Mouse (Mus musculus) limb, embryonic 15.5 days (tissue): Measurements from ENCODE around the gene Nlrp10. TPM values are rescaled to one million over a fixed set of nuclear protein-coding genes. Genes with fewer than 3 reads are reported as not detected.

Experiments
- ATAC-seq: fragments of 200-750 bp; cut with Nextera tagmentation; 2 replicates; pipeline ENCODE4 v1.8.0; 2017; ENCODE audit warnings: low read depth, moderate TSS enrichment; ENCODE audit not compliant: insufficient number of reproducible peaks, low FRiP score, low TSS enrichment
- H3K27ac ChIP-seq: fragments of 300-500 bp; sonication (generic); 2 replicates; pipeline ENCODE4 v1.5.1; 2015; ENCODE audit warnings: moderate library complexity, mild to moderate bottlenecking, inconsistent platforms
- H3K27me3 ChIP-seq: fragments of 300-500 bp; sonication (generic); 2 replicates; pipeline ENCODE4 v1.6.1; 2015; ENCODE audit warnings: inconsistent platforms
- H3K36me3 ChIP-seq: fragments of 300-500 bp; sonication (generic); 2 replicates; pipeline ENCODE4 v1.6.1; 2015; ENCODE audit warnings: inconsistent platforms
- H3K4me1 ChIP-seq: fragments of 300-500 bp; sonication (generic); 2 replicates; pipeline ENCODE4 v1.6.1; 2015; ENCODE audit warnings: inconsistent platforms
- H3K4me2 ChIP-seq: fragments of 300-500 bp; sonication (generic); 2 replicates; pipeline ENCODE4 v1.6.1; 2015; ENCODE audit warnings: mild to moderate bottlenecking, inconsistent platforms
- H3K4me3 ChIP-seq: fragments of 300-500 bp; sonication (generic); 2 replicates; pipeline ENCODE4 v1.5.1; 2015; ENCODE audit warnings: mild to moderate bottlenecking, inconsistent platforms
- H3K9ac ChIP-seq: fragments of 300-500 bp; sonication (generic); 2 replicates; pipeline ENCODE4 v1.6.1; 2015; ENCODE audit warnings: inconsistent platforms
- H3K9me3 ChIP-seq: fragments of 300-500 bp; sonication (generic); 2 replicates; pipeline ENCODE4 v1.6.1; 2016; ENCODE audit warnings: inconsistent platforms
- WGBS: fragments of 180-500 bp; shearing (Covaris S2); methylation state at CpG from one replicate; pipeline ENCODE4 v1.1.7; 2015; 5-methylcytosine and 5-hydroxymethylcytosine counted together
- polyA plus RNA-seq: library from polyadenylated mRNA; unstranded; fragments of >200 nt; fragmentation: Nextera tagmentation; extraction: Ambion mirVana; gene quantifications from 2 replicates; pipeline ENCODE4 v1.2.1, GENCODE M21; 2015

Nlrp10 gene
- 1.5 and 2.0 TPM in 2 replicates for polyA plus RNA-seq

- no peak within 1 kb of the TSS for H3K4me3 ChIP-seq
- H3K27ac ChIP-seq, result no peak within 1 kb of the TSS
- no peak within 1 kb of the TSS for H3K9ac ChIP-seq
- no peak for ATAC-seq
- no peaks in the 10 kb centered on the region for H3K27me3 ChIP-seq
- H3K4me1 ChIP-seq, result peaks cover under 1% of the 10 kb centered on the region; the same call in 1 of the 2 replicates
- H3K4me2 ChIP-seq, result no peak within 1 kb of the TSS
- no peaks in the 10 kb centered on the region for H3K9me3 ChIP-seq
- 60% methylated on average over 6 of the region's 6 CpGs for WGBS
- H3K36me3 ChIP-seq, result no peaks in the 10 kb centered on the region
Measured at GRCm38 (mm10) chr7:108929726-108930393, at the start of gene Nlrp10. Gene Nlrp10, minus strand, starts transcription at chr7:108930178.

- Histone ChIP-seq H3K27ac (no peak overlapping the region), H3K4me3 (no peak overlapping the region), H3K36me3 (no peaks in the 10 kb centered on the region), H3K9me3 (no peaks in the 10 kb centered on the region), H3K9ac (no peak overlapping the region), H3K27me3 (no peaks in the 10 kb centered on the region), H3K4me1 (no peaks in the 10 kb centered on the region), H3K4me2 (no peak overlapping the region)
- no peak for ATAC-seq
- 67% methylated on average over 6 of the region's 6 CpGs for WGBS
Measured at GRCm38 (mm10) chr7:108972273-108972672, 42.3 kb upstream of the Nlrp10 start.

- 0 out of 2 replicates have a peak, but pooled peaks cover 4% of the 10 kb centered on the region for H3K27me3 ChIP-seq
- H3K4me1 ChIP-seq, result no peaks in the 10 kb centered on the region
- H3K36me3 ChIP-seq, result no peaks in the 10 kb centered on the region
- 21% methylated on average over 6 of the region's 6 CpGs for WGBS
- no peak overlapping the region for H3K4me3 ChIP-seq
- no peak overlapping the region for H3K27ac ChIP-seq
- H3K9ac ChIP-seq, result no peak overlapping the region
- H3K4me2 ChIP-seq, result no peak overlapping the region
- no peak for ATAC-seq
- no peaks in the 10 kb centered on the region for H3K9me3 ChIP-seq
Measured at GRCm38 (mm10) chr7:108968201-108968600, 38.2 kb upstream of the Nlrp10 start.

GRCm38 (mm10) chr7:108966742-108967362 is 36.9 kb upstream of the Nlrp10 start:
- 0 out of 2 replicates have a peak, but pooled peaks cover 4% of the 10 kb centered on the region for H3K27me3 ChIP-seq
- no peaks in the 10 kb centered on the region for H3K36me3 ChIP-seq
- no peak overlapping the region for H3K9ac ChIP-seq
- no peak for ATAC-seq
- no peaks in the 10 kb centered on the region for H3K4me1 ChIP-seq
- WGBS, result 29% methylated on average over 7 of the region's 7 CpGs
- H3K4me2 ChIP-seq, result no peak overlapping the region
- H3K4me3 ChIP-seq, result no peak overlapping the region
- H3K27ac ChIP-seq, result no peak overlapping the region
- H3K9me3 ChIP-seq, result no peaks in the 10 kb centered on the region

GRCm38 (mm10) chr7:108965968-108966367 is 36.0 kb upstream of the Nlrp10 start:
- Histone ChIP-seq H3K9me3 (no peaks in the 10 kb centered on the region), H3K4me3 (no peak overlapping the region), H3K27ac (no peak overlapping the region), H3K4me2 (no peak overlapping the region), H3K9ac (no peak overlapping the region), H3K36me3 (no peaks in the 10 kb centered on the region), H3K4me1 (no peaks in the 10 kb centered on the region), H3K27me3 (0 out of 2 replicates have a peak, but pooled peaks cover 4% of the 10 kb centered on the region)
- ATAC-seq, result no peak
- WGBS, result 23% methylated on average over 2 of the region's 2 CpGs

GRCm38 (mm10) chr7:108957734-108958133 is 27.8 kb upstream of the Nlrp10 start:
- no peak overlapping the region for H3K4me2 ChIP-seq
- no peaks in the 10 kb centered on the region for H3K36me3 ChIP-seq
- H3K9ac ChIP-seq, result no peak overlapping the region
- WGBS, result 76% methylated on average over 2 of the region's 2 CpGs
- H3K4me1 ChIP-seq, result no peaks in the 10 kb centered on the region
- no peak for ATAC-seq
- peaks cover 7% of the 10 kb centered on the region; the same call in 1 of the 2 replicates for H3K27me3 ChIP-seq
- no peak overlapping the region for H3K27ac ChIP-seq
- no peaks in the 10 kb centered on the region for H3K9me3 ChIP-seq
- H3K4me3 ChIP-seq, result no peak overlapping the region

GRCm38 (mm10) chr7:108954185-108954584 is 24.2 kb upstream of the Nlrp10 start:
- H3K9ac ChIP-seq, result no peak overlapping the region
- ATAC-seq, result no peak
- peaks cover 41% of the 10 kb centered on the region for H3K27me3 ChIP-seq
- peaks cover 13% of the 10 kb centered on the region for H3K4me1 ChIP-seq
- no peak overlapping the region for H3K4me2 ChIP-seq
- H3K9me3 ChIP-seq, result no peaks in the 10 kb centered on the region
- H3K27ac ChIP-seq, result no peak overlapping the region
- no peaks in the 10 kb centered on the region for H3K36me3 ChIP-seq
- WGBS, result 53% methylated on average over 4 of the region's 4 CpGs
- no peak overlapping the region for H3K4me3 ChIP-seq

GRCm38 (mm10) chr7:108952801-108953200 is 22.8 kb upstream of the Nlrp10 start:
- peaks cover 48% of the 10 kb centered on the region for H3K27me3 ChIP-seq
- no peak overlapping the region for H3K27ac ChIP-seq
- H3K9me3 ChIP-seq, result no peaks in the 10 kb centered on the region
- H3K4me1 ChIP-seq, result peaks cover 13% of the 10 kb centered on the region
- 77% methylated on average over 6 of the region's 6 CpGs for WGBS
- H3K4me2 ChIP-seq, result no peak overlapping the region
- no peaks in the 10 kb centered on the region for H3K36me3 ChIP-seq
- H3K9ac ChIP-seq, result no peak overlapping the region
- H3K4me3 ChIP-seq, result no peak overlapping the region
- ATAC-seq, result no peak

- Histone ChIP-seq H3K9me3 (no peaks in the 10 kb centered on the region), H3K27ac (no peak overlapping the region), H3K4me1 (peaks cover 13% of the 10 kb centered on the region), H3K9ac (0 out of 2 replicates have a peak overlapping the region, but pooled peaks have one; percentile 17), H3K4me3 (peak overlapping the region; percentile 50), H3K4me2 (peak overlapping the region; percentile 97), H3K27me3 (peaks cover 48% of the 10 kb centered on the region), H3K36me3 (0 out of 2 replicates have a peak, but pooled peaks cover 4% of the 10 kb centered on the region)
- WGBS, result under 1% methylated on average over 52 of the region's 52 CpGs
- peak; percentile 32; the same call in 1 of the 2 replicates for ATAC-seq
Measured at GRCm38 (mm10) chr7:108950762-108951331, 20.9 kb upstream of the Nlrp10 start.

GRCm38 (mm10) chr7:108950312-108950761 is 20.4 kb upstream of the Nlrp10 start, which contains the start of gene Tub:
Gene Tub, plus strand, starts transcription at chr7:108950338.
- peak within 1 kb of the TSS; percentile 50 for H3K4me3 ChIP-seq
- 0 out of 2 replicates have a peak within 1 kb of the TSS, but pooled peaks have one; percentile 17 for H3K9ac ChIP-seq
- peak within 1 kb of the TSS; percentile 97 for H3K4me2 ChIP-seq
- 0 out of 2 replicates have a peak, but pooled peaks cover 6% of the 10 kb centered on the region for H3K36me3 ChIP-seq
- no peak within 1 kb of the TSS for H3K27ac ChIP-seq
- peaks cover 48% of the 10 kb centered on the region for H3K27me3 ChIP-seq
- WGBS, result 1% methylated on average over 44 of the region's 44 CpGs
- no peaks in the 10 kb centered on the region for H3K9me3 ChIP-seq
- peaks cover 13% of the 10 kb centered on the region for H3K4me1 ChIP-seq
- no peak for ATAC-seq

GRCm38 (mm10) chr7:108949301-108949700 is 19.3 kb upstream of the Nlrp10 start:
- peaks cover 14% of the 10 kb centered on the region; the same call in 1 of the 2 replicates for H3K36me3 ChIP-seq

GRCm38 (mm10) chr7:108948611-108949010 is 18.6 kb upstream of the Nlrp10 start:
- Histone ChIP-seq H3K4me2 (no peak overlapping the region), H3K4me1 (peaks cover 13% of the 10 kb centered on the region), H3K27me3 (peaks cover 48% of the 10 kb centered on the region), H3K36me3 (peaks cover 17% of the 10 kb centered on the region; the same call in 1 of the 2 replicates), H3K4me3 (no peak overlapping the region), H3K9me3 (no peaks in the 10 kb centered on the region), H3K9ac (no peak overlapping the region), H3K27ac (no peak overlapping the region)
- no peak for ATAC-seq

More at GRCm38 (mm10) chr7:108949301-108949700, 19.3 kb upstream of the Nlrp10 start:
- peaks cover 48% of the 10 kb centered on the region for H3K27me3 ChIP-seq
- no peaks in the 10 kb centered on the region for H3K9me3 ChIP-seq
- 52% methylated on average over 2 of the region's 2 CpGs for WGBS
- no peak overlapping the region for H3K4me3 ChIP-seq
- H3K9ac ChIP-seq, result no peak overlapping the region
- H3K27ac ChIP-seq, result no peak overlapping the region
- H3K4me2 ChIP-seq, result no peak overlapping the region
- ATAC-seq, result no peak
- peaks cover 13% of the 10 kb centered on the region for H3K4me1 ChIP-seq
